Mouse (Mus musculus) megakaryocyte-erythroid progenitor cell, adult 5-6 weeks (primary cell): ENCODE data around the gene H6pd. TPM values are rescaled to one million over a fixed set of nuclear protein-coding genes. Genes with fewer than 3 reads are reported as not detected.
A peak's percentile ranks its signal among the peaks of the same experiment; 100 is the strongest.

Experiments used
- ATAC-seq: replicated peaks from 2 replicates; pipeline ENCODE4 v1.8.0; 2016; ENCODE audit warnings: mild to moderate bottlenecking, inconsistent platforms; ENCODE audit not compliant: severe bottlenecking, poor library complexity, low FRiP score, low TSS enrichment
- total RNA-seq, 2 experiments: library from RNA; stranded (forward) in 1 of 2; stranded (reverse) in 1 of 2; fragments of 200-1000, 215-1000 nt in 1 of 2; fragments of >200 nt in 1 of 2; fragmentation: Nextera tagmentation in 1 of 2; gene quantifications; 2 replicates each; pipeline ENCODE4 v1.2.3; 2014 to 2017

The H6pd gene
- total RNA-seq, 2 experiments from 2014 or later = 9.8 to 16.8 TPM

GRCm38 (mm10) chr4:149954893-149955439, 53.9 kb downstream of the H6pd start, which contains the start of gene Spsb1:
Gene Spsb1, minus strand, starts transcription at chr4:149955043.
- ATAC-seq = peak; percentile 97

DNA sequence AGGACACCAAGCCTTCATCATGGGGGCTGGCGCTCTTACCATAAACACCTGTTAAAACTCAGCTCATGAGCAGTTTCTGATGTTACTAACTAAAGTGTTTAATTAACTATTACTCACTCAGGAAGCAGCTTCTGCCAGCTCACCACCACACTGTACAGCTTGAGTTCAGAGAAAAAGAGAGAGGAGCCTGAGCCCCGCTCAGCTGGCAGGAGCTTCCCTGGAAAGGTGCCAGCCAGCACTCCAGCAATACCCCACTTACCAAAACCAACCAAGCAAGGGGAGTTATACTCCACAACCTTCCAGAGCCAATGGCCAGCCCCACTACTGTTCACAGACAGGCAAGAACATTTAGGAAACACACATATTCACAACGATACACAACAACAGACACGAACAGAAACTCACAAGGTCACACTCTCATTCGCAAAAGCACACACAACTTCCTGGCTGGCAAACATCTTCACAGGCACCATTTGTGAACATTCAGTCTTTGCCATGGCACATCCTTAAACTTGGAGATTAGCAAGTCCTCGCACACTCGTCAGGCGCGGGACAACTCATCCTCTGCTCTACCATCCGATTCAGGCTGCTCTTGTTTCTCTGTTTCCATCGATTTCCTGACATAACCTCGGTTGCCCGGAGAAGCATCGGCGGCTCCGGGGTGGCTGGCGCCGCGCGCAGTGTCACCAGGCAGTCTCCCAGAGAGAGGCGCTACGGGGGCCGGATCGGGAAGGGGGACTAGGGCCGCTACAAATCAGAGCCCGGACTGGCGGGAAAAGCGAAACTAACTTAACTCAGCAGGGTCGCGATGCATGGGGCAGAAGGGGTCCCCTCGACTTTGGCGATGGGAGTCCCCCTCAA, 55.0 kb downstream of the H6pd start:
- no peak for ATAC-seq

DNA sequence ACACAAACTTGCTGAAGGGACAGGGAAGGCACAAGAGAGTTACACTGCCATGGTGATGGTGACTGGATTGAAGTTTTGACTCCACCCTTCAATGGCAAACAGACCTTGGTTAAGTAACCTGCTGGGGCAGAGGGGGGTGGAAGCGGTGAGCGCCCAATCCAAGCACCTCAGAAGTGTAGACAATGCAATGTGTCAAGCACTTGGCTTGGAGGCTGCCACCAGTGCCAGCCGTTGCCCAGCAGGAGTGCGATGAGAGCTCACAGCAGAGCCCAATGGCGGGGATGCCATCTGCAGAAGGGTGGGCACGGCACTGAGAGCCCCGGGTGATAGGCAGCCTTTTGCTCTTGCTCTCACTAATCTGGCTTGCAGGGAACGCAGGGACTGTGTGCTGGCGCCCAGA, 56.6 kb downstream of the H6pd start:
- ATAC-seq = no peak

DNA sequence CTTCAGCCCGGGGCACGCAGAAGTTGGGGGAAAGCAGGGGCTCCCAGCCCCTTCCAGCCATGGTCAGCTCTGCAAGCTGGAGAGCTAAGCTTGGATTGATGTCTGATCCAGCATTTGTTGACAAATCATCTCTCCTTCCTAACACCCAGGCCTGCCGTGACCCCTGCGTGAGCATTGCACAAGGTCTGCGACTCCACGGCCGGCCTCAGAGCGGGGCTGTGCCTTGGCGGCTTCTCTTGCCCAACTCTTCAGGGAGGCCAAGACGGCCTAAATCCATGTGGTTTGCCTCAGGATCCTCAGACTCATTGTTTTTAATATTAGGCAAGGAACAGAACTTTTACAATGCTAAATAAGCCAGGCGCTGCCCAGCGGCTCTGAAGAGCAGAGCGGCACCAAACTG, 57.6 kb downstream of the H6pd start:
- ATAC-seq = no peak

GRCm38 (mm10) chr4:149949691-149950090, 59.1 kb downstream of the H6pd start:
- no peak for ATAC-seq

DNA sequence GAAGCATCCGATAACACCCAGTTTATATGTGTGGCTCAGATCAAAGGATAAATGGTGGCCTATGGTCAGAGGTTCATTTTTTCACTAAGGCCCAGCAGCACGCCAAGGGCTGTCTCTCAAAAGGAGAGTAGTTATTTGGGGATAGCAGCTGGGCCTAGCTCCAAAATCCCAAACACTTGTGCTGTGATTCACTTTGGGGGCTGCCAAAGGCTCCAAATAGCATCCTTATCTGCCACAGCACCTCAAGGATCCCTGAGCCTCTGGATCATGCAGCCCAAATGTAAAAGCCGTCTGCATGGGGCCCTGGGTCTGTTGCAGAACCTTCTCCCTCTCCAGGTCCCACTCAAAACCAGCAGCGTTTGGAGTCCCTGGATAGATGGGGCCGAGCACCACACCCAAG, 60.7 kb downstream of the H6pd start:
- no peak for ATAC-seq

GRCm38 (mm10) chr4:149947396-149947795, 61.4 kb downstream of the H6pd start:
- ATAC-seq = peak; percentile 33; the same call in 1 of the 2 replicates

DNA sequence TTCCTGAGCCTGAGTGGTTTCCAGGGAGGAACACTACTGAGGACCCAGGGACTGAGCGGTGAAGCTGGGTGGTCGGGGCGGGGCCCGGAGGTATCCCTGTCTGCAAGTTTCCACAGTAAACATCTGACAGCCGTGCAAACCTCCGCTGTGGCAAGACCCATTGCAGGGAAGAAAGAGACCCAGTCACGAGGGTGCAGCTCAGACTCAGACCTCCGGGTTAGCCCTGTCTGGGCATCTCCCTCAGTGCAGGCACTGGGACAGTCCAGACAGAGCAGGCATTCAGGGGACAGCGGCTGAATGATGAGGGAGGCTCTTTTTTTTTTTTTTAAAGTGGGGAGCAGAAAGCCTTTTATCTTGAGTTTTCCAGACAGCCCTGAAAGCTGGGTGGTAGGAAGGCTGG, 63.6 kb downstream of the H6pd start:
- ATAC-seq = no peak

- no peak for ATAC-seq
Observed at GRCm38 (mm10) chr4:149944214-149944613, 64.6 kb downstream of the H6pd start.

DNA sequence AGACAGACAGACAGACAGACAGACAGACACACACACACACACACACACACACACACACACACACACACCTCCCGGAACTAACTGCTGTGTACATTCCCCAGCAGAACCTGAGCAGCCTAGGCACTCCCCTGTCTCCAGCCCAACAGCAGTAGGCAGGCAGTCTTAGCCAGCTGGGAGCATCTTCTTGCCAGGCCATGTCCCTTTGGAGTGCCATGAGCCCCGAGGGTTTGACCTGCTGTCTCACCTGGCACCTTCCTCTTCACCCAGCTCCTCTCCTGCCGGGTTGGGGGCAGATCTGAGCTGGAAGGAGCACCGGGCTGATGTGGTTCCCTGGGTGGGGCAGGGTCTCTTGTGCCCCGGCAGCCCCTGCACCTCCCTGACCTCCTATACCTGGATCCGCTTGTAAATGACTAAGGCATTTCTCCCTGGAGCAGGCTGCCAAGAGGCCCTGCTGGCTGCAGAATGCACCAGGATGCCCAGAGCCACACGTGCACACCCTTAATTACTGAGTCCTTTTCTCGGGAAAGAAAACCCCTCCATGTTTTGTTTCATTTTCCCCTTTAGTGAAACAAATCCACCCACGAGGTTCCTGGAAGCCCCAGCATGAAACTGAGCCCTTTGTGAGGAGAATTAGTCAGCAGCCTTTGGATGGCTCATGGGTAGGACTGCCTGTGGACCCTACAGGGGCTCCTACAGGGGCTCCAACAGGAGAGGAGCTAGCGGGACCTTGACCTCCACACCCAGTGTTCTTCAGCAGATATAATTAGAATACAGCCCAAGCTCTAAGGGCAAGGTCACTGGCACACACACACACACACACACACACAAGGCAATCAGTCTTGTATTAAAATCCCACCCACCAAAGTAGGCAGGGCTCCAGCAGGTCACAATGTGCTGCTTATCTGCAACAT, 65.7 kb downstream of the H6pd start:
- no peak for ATAC-seq

GRCm38 (mm10) chr4:149941067-149941755, 67.6 kb downstream of the H6pd start:
- no peak; the same call in 1 of the 2 replicates for ATAC-seq

DNA sequence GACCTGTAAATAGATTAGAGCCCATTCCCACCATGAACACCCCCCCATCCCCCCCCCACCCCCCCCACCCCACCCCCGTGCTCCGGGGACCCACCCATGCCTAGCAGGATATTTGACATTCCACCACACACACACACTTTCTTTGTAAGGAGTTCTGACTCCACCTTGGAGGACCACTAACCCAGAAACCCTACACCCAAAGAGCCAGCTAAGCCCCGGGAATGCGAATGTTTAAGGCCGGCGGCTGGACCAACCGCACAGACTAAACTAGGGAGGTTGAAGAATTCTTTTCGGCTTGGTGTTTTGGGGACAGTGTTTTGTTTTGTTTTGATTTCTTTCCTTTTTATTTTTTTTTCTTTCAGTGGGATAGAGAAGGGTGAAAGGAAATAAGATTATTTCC, 70.1 kb downstream of the H6pd start:
- no peak for ATAC-seq

DNA sequence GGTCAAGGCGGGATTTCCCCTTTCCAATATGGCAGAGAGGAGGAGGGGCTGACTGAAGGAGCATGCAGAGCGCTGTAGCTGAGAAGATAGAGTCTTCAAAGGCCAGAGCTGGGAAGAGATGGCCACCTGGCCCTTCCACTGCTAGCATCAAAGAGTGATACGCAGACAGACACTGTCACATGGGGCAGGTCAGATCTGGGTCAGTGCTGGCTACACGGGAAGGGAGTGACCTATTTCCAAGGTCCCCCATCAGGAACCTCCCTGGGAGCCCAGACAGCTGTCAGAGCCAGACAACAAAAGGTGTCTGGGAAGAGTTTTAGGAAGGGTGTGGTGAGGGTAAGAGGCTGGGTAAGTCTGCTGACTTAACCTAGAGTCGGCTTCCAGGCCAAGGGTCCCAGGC, 71.9 kb downstream of the H6pd start:
- ATAC-seq = no peak

- no peak for ATAC-seq
Observed at GRCm38 (mm10) chr4:149935470-149935869, 73.4 kb downstream of the H6pd start.

GRCm38 (mm10) chr4:149933519-149934245, 75.1 kb downstream of the H6pd start:
- no peak for ATAC-seq

- ATAC-seq = no peak
Observed at GRCm38 (mm10) chr4:149933025-149933424, 75.8 kb downstream of the H6pd start.

- ATAC-seq = no peak
Observed at GRCm38 (mm10) chr4:149932108-149932815, 76.6 kb downstream of the H6pd start.

GRCm38 (mm10) chr4:149930755-149931154, 78.1 kb downstream of the H6pd start:
- ATAC-seq = no peak
